Mouse (Mus musculus): ENCODE results near the gene Cdk18.

Cdk18 gene

DNA sequence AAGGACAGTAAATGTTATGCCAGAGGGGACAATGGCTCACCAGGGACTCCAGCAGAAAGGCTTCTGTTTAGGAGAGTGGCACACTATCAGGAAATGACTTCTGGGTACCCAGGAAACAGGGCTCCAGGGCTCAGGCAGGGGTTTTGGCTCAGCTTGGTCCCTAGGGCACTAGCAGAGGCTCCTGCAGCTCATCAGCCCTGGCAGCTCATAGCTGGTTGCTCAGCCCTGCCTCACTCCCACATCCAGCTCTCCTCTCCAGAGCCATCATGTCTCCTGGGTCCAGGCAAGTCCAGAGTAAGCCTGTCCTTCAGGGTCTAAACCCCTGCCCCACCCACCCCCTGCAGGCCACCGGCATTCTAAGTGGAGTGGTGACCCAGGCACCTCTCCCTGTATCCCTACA, 28.1 kb downstream of the Cdk18 start:
- no peak for DNase-seq

DNA sequence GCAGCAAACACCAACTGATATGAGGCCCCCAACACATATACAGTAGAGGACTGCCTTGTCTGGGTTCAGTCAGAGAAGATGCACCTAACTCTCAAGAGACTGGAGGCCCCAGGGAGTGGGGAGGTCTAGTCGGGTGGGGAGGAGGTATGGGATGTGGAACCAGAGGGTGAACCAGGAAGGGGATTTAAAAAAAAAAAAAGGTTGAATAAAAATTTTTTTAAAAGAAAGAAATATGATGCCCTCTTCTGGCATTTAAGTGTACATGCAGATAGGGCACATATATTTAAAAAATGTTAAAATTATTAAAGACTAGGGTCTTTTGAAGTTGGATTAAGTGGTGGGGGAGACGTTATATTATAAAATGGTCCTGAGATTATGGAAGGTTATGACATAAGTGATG, 30.1 kb downstream of the Cdk18 start:
- DNase-seq, result no peak

DNA sequence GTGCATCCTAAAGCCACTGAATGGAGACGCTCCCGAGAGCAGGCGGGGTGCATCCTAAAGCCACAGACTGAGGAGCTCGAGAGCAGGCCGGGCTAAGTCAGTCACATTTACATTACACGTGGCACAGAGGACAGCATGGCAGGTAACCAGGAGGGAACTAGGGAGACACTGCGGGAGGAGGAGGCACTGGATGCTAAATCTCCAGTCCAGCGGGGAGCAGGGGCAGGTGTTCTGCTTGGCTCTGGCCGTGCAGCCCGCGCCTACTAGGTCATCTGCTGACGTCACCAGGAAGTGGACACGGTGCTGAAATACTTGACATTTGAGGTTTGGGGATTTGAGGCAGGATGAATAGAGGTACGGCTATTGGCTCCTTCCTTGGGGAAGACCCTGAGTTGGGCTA, 35.1 kb downstream of the Cdk18 start:
- DNase-seq, result peak; percentile 59

DNA sequence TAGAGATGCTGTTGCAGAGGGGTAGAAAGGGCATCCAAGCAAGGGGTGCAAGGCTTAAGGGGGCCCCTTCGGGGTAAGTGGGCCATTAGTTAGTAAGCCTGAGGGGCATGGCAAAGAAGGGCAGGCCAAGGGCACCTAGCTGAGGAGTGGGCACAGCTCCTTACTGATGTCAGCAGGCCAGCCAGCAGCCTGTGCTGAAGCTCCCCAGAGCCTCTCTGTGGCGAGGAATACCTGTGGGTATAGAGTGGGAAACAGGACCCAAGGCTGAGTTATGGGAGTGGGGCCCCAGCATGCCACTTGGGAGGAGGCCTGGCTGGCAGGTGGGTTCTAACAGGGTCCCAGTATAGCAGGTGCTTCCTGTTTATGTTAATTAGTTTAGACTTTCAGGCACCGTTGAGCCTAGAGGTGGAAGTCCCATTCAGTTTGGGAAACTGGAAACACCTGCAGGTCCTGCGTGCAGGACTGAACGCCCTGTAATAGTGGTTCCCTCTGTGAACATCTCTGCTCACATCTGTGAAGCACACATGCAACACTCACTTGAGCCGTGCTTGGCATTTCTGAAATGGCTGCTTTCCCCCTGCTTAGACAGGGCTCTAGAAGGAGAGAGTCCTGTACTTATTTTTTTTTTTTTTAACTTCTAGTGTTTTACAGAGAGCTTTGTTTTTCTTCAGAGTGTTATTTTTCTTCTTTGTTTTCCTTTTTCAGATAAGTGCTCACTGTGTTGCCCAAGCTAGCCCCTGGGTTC, 37.4 kb downstream of the Cdk18 start:
- DNase-seq, result no peak

DNA sequence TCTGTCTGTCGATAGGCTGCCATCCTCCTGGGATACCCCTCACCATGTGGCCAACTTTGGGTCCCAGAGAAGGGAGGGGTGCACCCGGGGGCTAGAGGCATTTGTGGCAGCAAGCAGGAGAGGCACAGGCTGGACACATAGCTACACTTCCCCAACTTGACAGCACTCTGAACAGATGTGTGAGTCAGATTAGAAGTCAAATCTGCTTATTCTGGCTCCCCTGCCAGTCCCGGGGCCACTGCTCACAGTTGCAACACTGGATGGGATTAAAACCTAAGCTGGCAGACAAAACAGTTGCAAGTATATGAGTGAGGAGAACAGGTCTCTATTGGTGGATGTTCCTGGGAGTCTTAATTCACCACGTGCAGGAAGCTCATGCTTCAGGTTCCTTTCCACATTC, 39.7 kb downstream of the Cdk18 start:
- DNase-seq, result no peak

DNA sequence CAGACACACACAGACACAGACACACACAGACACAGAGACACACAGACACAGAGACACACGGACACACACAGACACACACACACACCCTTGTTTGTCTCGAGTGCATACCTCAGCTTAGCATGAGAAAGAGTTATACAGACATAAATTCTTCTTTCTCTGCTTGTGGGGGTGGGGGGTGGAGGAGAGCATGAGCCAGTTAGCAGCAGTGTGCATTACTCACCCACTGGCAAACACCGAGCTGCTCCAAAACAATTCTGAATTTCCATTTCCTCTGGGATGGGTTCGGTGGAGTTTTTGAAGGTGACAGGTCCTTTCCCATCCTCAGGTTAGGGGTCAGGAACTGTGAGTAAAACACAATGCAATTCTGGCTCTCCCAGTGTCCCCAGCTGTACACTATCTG, 40.5 kb downstream of the Cdk18 start:
- DNase-seq, result no peak

DNA sequence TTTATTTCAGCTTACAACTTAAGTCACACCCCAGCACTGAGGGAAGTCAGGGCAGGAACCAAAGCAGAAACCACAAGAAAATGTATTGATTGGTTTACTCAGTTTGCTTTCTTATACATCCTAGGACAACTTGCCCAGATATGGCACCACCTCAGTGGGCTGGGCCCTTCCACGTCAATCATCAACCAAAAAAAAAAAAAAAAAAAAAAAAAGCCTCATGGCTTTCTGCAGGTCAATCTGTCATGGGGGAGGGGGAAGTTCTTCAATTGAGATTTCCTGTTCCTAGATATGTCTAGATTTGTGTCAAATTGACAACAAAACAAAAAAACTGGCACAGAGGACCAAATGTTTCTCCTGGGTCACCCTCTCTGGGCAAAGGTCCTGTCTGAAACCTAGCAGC, 41.4 kb downstream of the Cdk18 start:
- no peak for DNase-seq

DNA sequence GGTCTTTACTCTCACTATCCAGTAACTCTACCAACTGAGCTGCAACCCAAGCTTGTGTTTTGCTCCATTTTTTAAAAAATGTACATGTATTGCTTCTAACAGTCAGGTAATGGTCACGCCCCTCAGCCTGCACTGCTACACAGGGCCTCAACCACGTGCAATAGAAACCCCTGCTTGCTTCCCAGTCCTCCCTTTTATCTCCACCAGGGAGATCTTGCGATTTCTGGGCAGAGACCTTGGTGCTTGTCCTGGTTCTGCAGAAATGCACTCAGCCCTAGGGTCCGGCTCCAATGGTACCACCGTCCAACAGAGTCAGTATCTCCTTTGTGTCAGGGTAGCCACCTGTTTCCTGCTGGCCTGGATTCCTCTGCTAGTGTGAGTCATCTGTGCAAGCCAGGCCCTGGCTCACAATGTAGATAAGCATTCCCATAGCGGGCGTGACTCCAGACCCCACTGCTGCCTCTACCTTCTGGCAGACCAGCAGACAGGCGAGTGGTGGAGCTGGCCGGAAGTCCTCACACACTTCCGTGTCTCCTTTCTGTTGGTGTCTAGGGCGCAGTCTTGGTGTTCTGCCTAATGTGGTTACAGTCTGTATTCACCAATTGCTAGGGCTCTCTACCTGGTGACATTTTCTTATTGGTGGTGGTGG, 44.0 kb downstream of the Cdk18 start:
- DNase-seq, result peak; percentile 93

DNA sequence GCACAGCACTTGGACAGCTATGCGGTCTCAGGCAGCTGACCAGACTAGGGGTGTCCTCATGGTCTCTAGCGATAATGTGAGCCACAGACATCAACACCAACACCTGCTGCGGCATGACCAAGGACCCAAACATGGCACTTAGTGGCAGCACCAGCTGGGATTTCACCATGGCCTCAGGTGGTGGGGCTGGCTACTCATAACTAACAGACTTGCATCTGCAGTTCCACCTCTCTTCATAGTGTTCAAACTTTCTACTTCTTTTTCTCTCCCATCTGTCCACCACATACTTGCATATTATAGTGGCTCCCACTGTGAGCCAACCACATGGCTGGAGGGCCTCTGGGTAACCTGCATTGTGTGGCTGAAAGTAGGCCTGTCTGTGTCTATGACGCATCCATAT, 46.2 kb downstream of the Cdk18 start:
- no peak for DNase-seq

DNA sequence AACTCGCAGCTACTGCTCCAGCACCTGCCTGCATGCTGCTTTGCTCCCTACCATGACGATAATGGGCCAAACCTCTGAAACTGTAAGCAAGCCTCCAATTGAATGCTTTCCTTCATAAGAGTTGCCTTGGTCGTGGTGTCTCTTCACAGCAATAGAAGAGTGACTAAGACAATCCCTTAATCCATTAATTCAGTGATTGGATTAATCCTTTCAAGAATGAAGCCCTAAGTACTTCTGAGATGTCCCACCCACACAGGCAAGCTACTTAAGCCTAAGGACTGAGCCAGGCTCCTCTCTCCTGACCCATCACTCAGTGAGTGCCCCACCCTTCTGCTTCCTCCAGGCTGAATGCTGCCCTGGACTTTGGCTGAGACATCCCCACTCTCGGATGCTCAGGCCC, 49.2 kb downstream of the Cdk18 start:
- no peak for DNase-seq

DNA sequence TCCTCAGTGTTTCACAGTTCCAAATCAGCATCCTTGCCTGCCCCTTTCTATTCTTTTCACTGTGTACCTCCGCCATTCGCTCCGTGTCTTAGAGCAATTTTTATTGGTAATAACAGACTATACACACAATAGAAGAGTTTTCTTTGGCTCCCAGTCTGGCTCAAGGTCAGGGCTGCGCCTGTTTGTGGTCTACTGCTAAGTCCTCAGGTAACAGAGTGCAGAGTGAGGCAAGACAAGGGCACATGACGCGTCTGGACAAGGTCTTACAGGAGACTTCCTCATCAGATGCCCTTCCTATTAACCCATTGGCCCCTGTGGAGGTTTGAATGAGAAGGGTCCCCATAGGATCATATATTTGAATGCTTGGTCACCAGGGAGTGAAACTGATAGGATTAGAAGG, 49.7 kb downstream of the Cdk18 start:
- no peak for DNase-seq

DNA sequence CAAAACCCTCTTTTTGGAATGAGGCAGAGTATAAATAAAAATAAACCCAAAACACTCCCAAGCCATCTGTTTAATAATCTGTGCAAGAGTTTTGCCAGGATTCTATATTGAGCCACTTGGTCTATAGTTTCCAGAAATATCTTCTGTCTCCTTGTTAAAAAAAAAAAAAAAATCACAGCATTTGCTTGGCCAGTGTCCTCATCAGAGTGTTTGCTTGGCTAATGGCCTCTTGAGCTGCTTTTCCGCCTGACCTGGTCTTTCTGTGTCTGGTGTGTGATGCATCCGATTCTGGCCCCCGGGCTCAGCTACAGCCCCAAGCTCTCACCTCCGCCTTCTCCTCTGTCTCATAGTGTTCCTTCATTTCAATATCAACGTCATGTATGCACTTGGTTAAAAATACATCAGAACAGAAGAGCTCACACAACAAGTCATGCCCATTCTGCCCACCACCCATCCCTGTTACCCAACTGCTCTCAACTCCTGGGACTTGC, 51.3 kb downstream of the Cdk18 start:
- peak; percentile 83 for DNase-seq

DNA sequence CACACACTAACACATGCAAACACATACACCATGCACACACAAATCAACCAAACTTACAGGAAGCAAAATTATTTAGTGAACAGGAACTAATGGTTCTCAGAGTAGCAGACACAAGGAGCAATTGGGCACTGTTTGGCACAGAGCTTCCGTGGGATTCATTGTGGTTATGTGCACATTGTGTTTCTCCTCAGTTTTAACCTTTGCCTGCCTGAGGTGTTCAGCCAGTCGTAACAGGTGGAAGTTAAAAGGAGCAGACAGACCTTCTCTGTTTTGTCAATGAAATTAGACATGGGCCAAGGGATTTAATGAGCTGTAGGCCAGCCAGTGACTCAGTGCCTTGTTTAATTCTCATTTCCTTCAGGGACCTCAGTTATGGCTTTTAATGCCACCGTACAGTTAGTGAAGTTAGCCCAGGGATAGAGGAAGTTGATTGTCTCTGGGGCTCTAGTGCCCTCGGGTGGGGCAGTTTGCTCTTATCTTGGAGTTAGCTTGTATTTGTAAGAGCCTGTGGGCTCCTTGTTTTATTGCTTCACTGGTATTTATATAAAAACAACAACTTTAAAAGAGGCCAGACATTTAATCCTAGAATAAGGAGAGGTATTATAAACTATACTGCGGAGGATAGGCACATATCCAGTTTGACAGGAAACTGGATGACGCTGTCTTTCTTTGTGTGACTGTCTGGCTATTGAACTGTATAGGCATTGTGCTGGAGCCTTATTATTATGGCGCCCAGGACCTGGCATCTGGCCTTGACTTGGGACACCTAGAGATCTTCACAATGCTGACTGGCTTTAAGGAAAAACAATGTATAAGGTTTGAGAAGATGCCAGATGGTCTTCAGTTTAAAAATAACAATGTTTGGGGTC, 54.1 kb downstream of the Cdk18 start:
- DNase-seq, result no peak

DNA sequence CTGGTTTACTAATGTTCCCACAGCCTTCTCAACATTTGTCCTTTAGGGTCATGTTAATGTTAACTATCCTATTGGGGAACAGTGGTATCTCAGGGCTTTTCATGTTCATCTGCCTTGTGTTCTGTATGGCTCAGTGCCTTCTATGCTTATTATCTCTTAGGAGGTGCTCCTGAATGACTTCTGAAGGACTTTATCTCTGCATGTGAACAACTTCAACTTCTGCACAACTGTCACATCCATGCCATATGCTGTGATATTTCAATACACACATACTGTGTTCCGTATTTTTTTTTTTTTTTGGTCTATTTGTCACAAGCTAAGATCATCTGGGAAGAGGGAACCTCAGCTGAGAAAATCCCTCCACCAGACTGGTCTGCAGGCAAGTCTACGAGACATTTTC, 61.1 kb downstream of the Cdk18 start:
- DNase-seq, result no peak

DNA sequence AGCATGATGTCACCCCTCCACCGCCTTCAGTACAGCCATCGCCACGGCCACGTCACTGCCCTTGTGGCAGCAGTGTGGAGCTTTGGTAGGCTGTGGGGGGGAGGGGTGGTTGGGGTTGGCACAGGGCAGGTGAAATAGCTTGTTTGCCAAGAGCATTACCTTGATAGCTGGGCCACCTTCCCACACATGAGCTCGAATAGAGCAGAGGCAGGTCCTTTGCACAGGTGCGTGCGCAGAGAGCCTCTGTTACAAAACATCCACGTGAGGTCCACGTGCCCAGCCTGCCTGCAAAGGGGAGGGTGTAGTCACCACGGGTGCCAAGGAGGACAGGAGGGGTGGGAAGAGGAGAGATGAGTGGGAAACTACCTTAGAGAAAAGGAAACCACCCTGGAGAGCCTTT, 63.9 kb downstream of the Cdk18 start:
- DNase-seq, result no peak

DNA sequence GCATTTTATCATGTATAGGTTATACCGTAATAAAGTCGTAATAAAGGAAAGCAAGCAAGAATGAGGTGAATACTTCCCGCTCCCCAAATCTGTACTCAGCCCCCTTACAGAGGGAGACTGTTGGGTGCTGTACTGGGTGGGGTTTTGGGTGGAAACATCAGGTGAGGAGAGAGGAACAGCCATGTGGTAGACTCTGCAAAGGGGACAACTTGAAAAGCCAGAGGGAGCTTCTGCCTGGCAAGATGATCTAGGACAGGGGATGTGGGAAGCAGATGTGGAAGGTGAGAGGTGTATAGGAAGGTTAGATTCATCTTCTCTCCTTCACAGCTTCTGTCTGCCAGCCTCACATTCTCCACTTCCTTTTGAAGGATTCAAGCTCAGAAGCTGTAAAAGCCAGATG, 68.8 kb downstream of the Cdk18 start:
- DNase-seq, result no peak

DNA sequence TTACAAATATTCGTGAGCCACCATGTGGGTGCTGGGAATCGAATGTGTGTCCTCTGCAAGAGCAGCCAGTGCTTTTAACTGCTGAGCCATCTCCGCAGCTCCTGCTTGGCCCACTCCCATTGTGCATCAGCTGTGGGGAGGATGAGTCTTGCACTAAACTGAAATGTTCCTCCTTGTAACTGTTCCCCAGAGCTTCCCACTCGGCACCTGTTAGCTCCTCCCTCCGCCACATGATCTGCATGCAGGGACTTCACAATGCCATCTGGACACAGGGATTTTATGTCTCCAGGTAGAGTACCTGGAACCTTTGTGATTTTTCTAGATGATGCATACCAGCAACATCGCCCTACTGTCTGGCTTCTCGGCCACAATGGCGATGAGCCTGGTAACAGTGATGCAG, 70.0 kb downstream of the Cdk18 start:
- no peak for DNase-seq

DNA sequence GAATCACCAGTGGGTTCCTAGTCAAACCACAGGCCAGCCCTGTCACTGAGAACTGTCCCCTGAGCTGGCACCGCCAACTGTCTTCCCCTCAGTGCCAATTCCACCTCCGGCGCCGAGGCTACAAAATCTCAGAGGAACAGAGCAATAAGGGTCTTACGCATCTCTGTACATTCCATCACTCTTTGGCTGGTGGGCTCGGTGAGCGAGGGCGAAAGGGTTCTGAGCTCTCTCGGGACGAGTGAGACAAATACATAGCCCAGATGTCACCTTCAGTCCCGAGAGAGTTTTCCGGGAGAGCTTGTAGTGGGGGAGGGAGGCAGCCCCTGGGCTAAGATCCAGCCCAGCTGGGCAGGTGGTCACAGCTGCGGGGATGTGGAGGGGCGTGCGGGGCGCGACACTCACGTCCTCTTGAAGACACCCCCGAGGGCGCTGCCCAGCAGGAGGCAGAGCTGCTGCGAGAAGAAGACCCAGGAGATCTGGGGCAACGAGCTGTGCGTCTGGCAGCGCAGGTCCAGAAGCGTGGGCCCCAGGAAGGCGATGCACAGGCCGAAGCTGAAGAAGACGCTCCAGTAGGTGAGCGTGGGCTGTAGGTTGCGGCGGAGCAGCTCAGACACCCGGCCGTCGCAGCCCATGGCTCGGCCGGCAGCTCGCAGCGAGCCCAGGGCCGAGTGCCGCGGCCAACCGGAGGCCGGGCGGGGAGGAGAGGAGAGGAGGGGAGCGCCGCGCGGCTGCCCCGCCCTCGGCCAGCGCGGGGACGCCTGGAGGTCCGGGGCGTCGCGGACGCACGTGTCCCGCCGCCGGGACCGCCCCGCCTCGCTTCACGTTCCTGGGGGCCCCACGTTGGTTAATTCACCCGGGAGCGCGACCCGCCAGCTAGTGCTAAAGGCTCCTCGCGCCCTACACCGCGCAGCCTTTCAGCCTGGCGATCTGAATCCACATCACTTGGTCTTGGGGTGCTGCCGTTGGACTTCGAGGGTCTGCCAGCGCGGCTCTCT, 71.9 kb downstream of the Cdk18 start, which contains the start of gene Mfsd4a:
Gene Mfsd4a (minus strand): TSS at position 802 of the 995 bp plus-strand sequence.
- peak; percentile 79 for DNase-seq

DNA sequence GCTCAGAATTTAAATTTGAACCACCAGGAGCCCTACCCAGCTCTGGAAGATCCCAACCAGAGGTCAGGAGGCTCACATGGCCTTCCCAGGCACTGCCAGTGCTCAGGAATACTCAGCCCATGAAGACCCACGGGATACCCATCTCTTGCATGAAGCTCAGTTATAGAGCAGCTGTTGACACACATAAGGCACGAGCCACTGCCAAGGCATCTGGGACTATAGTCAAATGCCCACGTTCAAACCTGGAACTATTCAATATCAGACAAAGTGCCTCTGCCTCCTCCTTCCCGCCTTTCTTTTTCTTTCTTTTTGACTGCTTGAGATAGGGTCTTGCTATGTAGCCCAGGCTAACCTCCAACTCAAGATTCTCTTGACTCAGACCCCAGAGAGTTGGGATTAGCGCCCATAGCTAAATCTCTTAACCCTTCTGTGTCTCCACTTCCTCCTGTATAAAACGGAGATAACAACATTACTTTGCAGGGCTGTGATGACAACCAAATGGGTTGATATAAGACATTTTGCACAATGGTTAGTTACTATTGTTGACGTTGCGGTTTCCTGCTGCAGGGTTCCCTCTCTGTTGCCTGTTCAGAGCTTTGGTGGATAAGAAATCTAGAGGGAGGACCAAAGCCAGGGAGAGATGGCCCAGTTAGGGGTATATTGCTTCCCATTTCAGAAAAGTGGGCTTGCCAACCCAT, 73.9 kb downstream of the Cdk18 start:
- no peak for DNase-seq

DNA sequence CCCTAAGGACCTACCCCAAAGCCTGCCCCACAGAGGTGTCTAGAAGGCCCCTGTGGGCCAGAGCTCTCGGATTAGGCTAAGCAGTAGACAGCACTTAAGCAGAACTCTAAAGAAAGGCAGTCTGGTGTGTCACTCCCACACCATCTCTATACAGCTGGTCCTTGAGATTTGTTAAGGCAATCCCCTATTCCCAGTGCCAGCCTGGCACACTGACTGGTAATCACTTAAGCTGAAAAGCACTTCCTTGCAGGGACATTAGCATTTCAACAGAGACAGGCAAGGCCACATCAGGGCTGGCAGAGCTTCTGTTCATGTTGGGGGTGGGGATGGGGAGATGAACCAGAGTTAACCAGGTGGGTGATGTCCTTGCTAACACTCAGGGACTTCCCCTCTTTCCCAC, 74.5 kb downstream of the Cdk18 start:
- DNase-seq, result no peak

DNA sequence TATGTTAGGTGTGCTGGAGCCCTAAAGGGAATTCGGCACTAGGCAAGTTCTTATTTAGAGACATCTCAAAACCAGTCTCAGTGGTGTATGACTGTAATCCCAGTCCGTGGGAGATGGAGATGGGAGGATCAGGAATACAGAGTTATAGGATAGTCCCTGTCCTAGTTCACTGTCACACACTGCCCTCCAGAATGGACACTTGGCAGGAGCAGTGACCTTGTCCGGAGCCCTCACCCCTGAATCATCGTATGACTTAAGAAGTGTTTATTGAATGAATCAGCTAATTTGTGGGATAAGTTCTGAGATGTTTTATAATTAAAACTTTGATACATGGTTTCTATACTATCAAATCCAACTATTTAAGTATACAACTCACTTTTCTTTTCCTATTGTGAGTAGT, 76.4 kb downstream of the Cdk18 start:
- no peak for DNase-seq

All from cerebellum, adult 11-12 months (tissue).